Mouse (Mus musculus): ENCODE results near the gene Lpp. TPM values are rescaled to one million over a fixed set of nuclear protein-coding genes. Genes with fewer than 3 reads are reported as not detected.

The Lpp gene
- polyA plus RNA-seq, 1 experiment from 2014 or later: 50.0 TPM

GRCm38 (mm10) chr16:24558458-24558857, 165.2 kb downstream of the Lpp start:
- no peak overlapping the region for H3K27ac ChIP-seq (ENCODE audit: poor library complexity, severe bottlenecking)
- H3K9ac ChIP-seq: no peak overlapping the region
- 71% methylated on average over 4 of the region's 4 CpGs for WGBS
- H3K9me3 ChIP-seq (replicated peaks): no peaks in the 10 kb centered on the region
- H3K4me1 ChIP-seq (replicated peaks): peaks cover 6% of the 10 kb centered on the region
- no peaks in the 10 kb centered on the region for H3K27me3 ChIP-seq (replicated peaks)
- no peak overlapping the region for H3K4me2 ChIP-seq
- no peak overlapping the region for H3K4me3 ChIP-seq
- ATAC-seq (ENCODE audit: insufficient number of reproducible peaks, low FRiP score): no peak
- H3K36me3 ChIP-seq: peaks cover 7% of the 10 kb centered on the region; the same call in 1 of the 2 replicates

DNA sequence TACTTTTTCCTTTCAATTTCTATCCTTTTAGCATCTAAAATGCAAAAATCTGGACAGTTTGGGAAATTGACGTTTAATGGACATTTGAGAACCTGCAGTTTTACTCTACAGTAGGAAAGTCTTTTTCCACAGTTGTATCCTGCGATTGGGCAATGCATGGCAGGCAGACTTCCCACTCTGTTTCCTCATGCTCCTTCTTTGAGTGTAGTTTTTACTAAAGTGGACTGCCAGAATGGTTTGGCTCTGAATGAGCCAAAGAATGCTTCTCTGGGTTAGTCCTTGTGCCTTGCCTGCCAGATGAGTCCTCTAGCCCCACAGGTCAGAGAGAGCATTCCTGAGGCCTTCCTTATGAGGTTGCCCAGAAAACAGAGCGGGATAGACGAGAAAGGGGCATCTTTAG, 166.5 kb downstream of the Lpp start:
- WGBS: 82% methylated on average over 4 of the region's 4 CpGs

GRCm38 (mm10) chr16:24560998-24561397, 167.7 kb downstream of the Lpp start:
- H3K9me3 ChIP-seq (replicated peaks): no peaks in the 10 kb centered on the region
- H3K4me3 ChIP-seq: no peak overlapping the region
- H3K36me3 ChIP-seq: peaks cover 7% of the 10 kb centered on the region; the same call in 1 of the 2 replicates
- H3K9ac ChIP-seq: no peak overlapping the region
- no peaks in the 10 kb centered on the region for H3K27me3 ChIP-seq (replicated peaks)
- no peak overlapping the region for H3K4me2 ChIP-seq
- no peak overlapping the region for H3K27ac ChIP-seq (ENCODE audit: poor library complexity, severe bottlenecking)
- ATAC-seq (ENCODE audit: insufficient number of reproducible peaks, low FRiP score): no peak
- 91% methylated on average over 2 of the region's 2 CpGs for WGBS
- H3K4me1 ChIP-seq (replicated peaks): peaks cover 13% of the 10 kb centered on the region

More for the DNA sequence above, 166.5 kb downstream of the Lpp start:
- Histone ChIP-seq H3K4me2 (no peak overlapping the region), H3K4me3 (no peak overlapping the region), H3K9me3 (replicated peaks) (no peaks in the 10 kb centered on the region), H3K27me3 (replicated peaks) (no peaks in the 10 kb centered on the region), H3K4me1 (replicated peaks) (peaks cover 6% of the 10 kb centered on the region), H3K27ac (ENCODE audit: poor library complexity, severe bottlenecking) (no peak overlapping the region), H3K36me3 (peaks cover 7% of the 10 kb centered on the region; the same call in 1 of the 2 replicates), H3K9ac (no peak overlapping the region)
- no peak for ATAC-seq (ENCODE audit: insufficient number of reproducible peaks, low FRiP score)

GRCm38 (mm10) chr16:24561602-24562001, 168.3 kb downstream of the Lpp start:
- Histone ChIP-seq H3K9me3 (replicated peaks) (no peaks in the 10 kb centered on the region), H3K27me3 (replicated peaks) (no peaks in the 10 kb centered on the region), H3K4me1 (replicated peaks) (peaks cover 18% of the 10 kb centered on the region), H3K36me3 (peaks cover 7% of the 10 kb centered on the region; the same call in 1 of the 2 replicates), H3K4me2 (no peak overlapping the region), H3K27ac (ENCODE audit: poor library complexity, severe bottlenecking) (no peak overlapping the region), H3K9ac (no peak overlapping the region), H3K4me3 (no peak overlapping the region)
- WGBS: 54% methylated on average over 4 of the region's 4 CpGs
- ATAC-seq (ENCODE audit: insufficient number of reproducible peaks, low FRiP score): no peak

GRCm38 (mm10) chr16:24565311-24565710, 172.0 kb downstream of the Lpp start:
- ATAC-seq (ENCODE audit: insufficient number of reproducible peaks, low FRiP score): no peak
- H3K27ac ChIP-seq (ENCODE audit: poor library complexity, severe bottlenecking): 0 out of 2 replicates have a peak overlapping the region, but pooled peaks have one; percentile 15
- 0 out of 2 replicates have a peak, but pooled peaks cover 2% of the 10 kb centered on the region for H3K36me3 ChIP-seq
- no peaks in the 10 kb centered on the region for H3K27me3 ChIP-seq (replicated peaks)
- no peak overlapping the region for H3K4me3 ChIP-seq
- no peak overlapping the region for H3K9ac ChIP-seq
- peaks cover 45% of the 10 kb centered on the region for H3K4me1 ChIP-seq (replicated peaks)
- no peak overlapping the region for H3K4me2 ChIP-seq
- no peaks in the 10 kb centered on the region for H3K9me3 ChIP-seq (replicated peaks)
- 79% methylated on average over 7 of the region's 7 CpGs for WGBS

DNA sequence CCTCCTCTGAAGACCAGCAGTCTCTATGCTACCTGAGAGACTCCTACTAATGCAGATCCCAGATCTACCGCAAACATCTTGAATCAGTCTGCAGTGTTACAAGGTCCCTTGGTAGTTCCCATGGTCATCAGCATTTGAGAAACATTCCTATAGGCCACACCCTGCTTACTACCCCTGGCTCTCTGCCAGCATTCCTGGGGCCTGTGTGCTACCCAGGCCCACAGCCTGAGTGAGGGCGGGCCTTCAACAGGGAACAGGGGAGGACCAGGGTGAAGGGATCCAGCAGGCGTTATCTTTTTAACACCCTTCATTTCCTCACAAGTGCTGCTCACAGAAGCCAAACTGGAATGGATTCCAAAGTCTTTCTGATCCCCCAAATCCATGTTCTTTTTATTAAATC, 173.0 kb downstream of the Lpp start:
- peak; percentile 79; the same call in 1 of the 2 replicates for ATAC-seq (ENCODE audit: insufficient number of reproducible peaks, low FRiP score)
- peak overlapping the region; percentile 2; the same call in 1 of the 2 replicates for H3K27ac ChIP-seq (ENCODE audit: poor library complexity, severe bottlenecking)
- peaks cover 47% of the 10 kb centered on the region for H3K4me1 ChIP-seq (replicated peaks)

DNA sequence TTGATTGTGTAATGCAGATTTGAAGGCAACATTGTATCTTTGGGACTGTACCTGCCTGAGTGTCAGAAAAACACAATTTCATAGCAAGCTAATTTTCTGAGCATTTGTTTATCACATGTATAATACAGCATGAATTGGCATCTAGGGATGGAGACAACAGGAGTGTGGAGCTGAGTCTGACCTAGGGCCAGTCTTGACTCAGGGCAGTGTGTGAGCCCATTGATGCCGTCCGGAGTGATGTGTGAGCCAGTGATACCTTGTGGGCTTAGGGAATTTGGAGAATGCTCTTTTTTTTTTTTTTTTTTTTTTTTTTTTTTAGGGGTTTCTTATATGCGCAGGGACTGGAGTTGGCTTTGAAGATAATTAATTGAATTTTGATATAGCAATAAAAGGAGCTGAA, 174.3 kb downstream of the Lpp start:
- 78% methylated on average over 3 of the region's 3 CpGs for WGBS
- Histone ChIP-seq H3K4me1 (replicated peaks) (peaks cover 42% of the 10 kb centered on the region), H3K9me3 (replicated peaks) (no peaks in the 10 kb centered on the region), H3K4me3 (no peak overlapping the region), H3K36me3 (no peaks in the 10 kb centered on the region), H3K4me2 (no peak overlapping the region), H3K27me3 (replicated peaks) (no peaks in the 10 kb centered on the region), H3K27ac (ENCODE audit: poor library complexity, severe bottlenecking) (no peak overlapping the region), H3K9ac (no peak overlapping the region)
- ATAC-seq (ENCODE audit: insufficient number of reproducible peaks, low FRiP score): no peak

More for the DNA sequence above, 173.0 kb downstream of the Lpp start:
- 13% methylated on average over 3 of the region's 3 CpGs for WGBS
- Histone ChIP-seq H3K36me3 (0 out of 2 replicates have a peak, but pooled peaks cover 1% of the 10 kb centered on the region), H3K9ac (no peak overlapping the region), H3K27me3 (replicated peaks) (no peaks in the 10 kb centered on the region), H3K9me3 (replicated peaks) (no peaks in the 10 kb centered on the region), H3K4me2 (no peak overlapping the region), H3K4me3 (no peak overlapping the region)

DNA sequence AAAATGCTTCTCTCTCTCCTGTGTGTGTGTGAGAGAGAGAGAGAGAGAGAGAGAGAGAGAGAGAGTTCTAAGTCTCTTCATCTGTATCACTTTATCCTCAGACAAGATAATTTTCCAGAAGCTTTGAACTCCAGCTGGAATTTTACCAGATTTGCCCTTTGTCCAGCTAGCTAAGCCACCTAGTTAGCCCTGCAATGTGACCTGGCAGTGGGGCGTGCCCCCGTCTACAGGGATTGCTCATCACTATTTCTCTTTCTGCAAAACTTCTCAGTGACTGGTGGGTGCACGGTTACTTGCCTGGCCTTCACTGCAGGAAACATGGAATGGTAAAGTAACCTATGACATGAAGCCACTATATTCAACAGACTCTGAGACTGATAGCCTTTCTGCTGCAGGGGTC, 174.8 kb downstream of the Lpp start:
- H3K4me2 ChIP-seq: no peak overlapping the region
- 68% methylated on average over 3 of the region's 3 CpGs for WGBS

DNA sequence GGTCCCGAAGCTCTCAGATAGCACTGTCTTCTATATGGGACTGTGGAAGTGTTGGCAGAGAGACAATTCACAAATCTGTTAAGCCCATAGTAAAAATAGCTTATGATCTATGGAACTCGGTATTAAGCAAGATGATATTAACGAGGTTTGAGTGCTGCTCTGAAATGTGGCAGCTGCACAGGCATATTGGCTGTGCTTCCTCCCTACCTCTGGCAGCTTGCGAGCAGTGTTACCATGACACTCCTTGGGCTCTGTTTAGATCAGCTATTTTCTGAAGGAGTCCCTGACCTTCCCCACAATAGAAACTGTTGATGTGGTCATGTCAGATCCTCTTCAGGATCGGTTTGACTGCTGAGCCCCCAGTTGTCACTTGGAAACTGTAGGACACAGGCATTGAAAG, 176.4 kb downstream of the Lpp start:
- Histone ChIP-seq H3K27me3 (replicated peaks) (no peaks in the 10 kb centered on the region), H3K4me2 (no peak overlapping the region), H3K27ac (ENCODE audit: poor library complexity, severe bottlenecking) (0 out of 2 replicates have a peak overlapping the region, but pooled peaks have one; percentile 15), H3K36me3 (no peaks in the 10 kb centered on the region), H3K9ac (no peak overlapping the region), H3K9me3 (replicated peaks) (no peaks in the 10 kb centered on the region), H3K4me1 (replicated peaks) (peaks cover 42% of the 10 kb centered on the region), H3K4me3 (no peak overlapping the region)
- no peak for ATAC-seq (ENCODE audit: insufficient number of reproducible peaks, low FRiP score)
- WGBS: 45% methylated on average over 5 of the region's 5 CpGs

More for the DNA sequence above, 174.8 kb downstream of the Lpp start:
- peaks cover 42% of the 10 kb centered on the region for H3K4me1 ChIP-seq (replicated peaks)
- no peak overlapping the region for H3K4me3 ChIP-seq
- H3K27ac ChIP-seq (ENCODE audit: poor library complexity, severe bottlenecking): no peak overlapping the region
- H3K9ac ChIP-seq: no peak overlapping the region
- H3K9me3 ChIP-seq (replicated peaks): no peaks in the 10 kb centered on the region
- ATAC-seq (ENCODE audit: insufficient number of reproducible peaks, low FRiP score): no peak
- H3K27me3 ChIP-seq (replicated peaks): no peaks in the 10 kb centered on the region
- no peaks in the 10 kb centered on the region for H3K36me3 ChIP-seq

DNA sequence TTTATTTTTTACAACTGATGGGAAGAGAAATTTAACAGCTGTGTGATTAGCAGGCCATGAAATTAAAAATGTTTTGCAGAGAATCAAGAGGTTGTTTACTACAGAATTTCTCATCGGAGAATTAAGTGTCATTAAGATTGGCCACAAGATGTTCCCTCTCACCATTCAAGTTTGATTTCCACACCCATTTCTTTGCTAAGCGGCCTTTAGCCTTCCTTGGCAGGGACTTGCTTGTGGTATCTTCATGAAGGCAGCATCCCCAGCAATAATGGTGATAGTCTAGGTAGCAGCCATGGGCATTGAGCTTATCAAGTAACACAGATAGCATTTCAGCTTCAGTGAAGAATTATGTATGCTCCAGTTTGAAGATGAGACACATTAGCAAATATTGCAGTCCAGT, 183.7 kb downstream of the Lpp start:
- Histone ChIP-seq H3K9me3 (replicated peaks) (no peaks in the 10 kb centered on the region), H3K27me3 (replicated peaks) (no peaks in the 10 kb centered on the region), H3K27ac (ENCODE audit: poor library complexity, severe bottlenecking) (no peak overlapping the region), H3K9ac (no peak overlapping the region), H3K4me1 (replicated peaks) (peaks cover 20% of the 10 kb centered on the region), H3K4me2 (no peak overlapping the region), H3K4me3 (no peak overlapping the region), H3K36me3 (no peaks in the 10 kb centered on the region)
- WGBS: 84% methylated on average over 2 of the region's 2 CpGs
- no peak for ATAC-seq (ENCODE audit: insufficient number of reproducible peaks, low FRiP score)

DNA sequence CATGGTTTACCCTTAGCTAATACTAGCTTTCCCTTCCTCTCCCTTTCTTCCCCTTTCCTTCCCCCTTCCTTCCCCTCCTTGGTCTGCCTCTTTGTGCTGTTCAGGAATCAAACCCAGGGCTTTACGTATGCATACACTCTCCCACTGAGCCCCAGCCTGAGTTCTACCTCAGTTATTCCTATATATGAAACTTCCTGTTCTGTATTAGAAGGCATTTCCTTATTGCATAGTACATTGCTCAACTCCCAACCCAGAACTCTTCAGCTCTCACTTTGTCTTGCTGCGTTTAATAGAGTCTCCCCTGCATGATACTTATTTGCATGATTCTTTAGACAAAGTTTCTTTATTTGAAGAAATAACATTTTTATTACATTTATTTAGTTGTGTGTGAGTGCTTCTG, 184.5 kb downstream of the Lpp start:
- H3K4me2 ChIP-seq: no peak overlapping the region
- no peak overlapping the region for H3K9ac ChIP-seq
- H3K4me1 ChIP-seq (replicated peaks): peaks cover 23% of the 10 kb centered on the region
- H3K36me3 ChIP-seq: no peaks in the 10 kb centered on the region
- H3K9me3 ChIP-seq (replicated peaks): no peaks in the 10 kb centered on the region
- WGBS: 92% methylated on average over 2 of the region's 2 CpGs
- ATAC-seq (ENCODE audit: insufficient number of reproducible peaks, low FRiP score): no peak
- H3K27me3 ChIP-seq (replicated peaks): no peaks in the 10 kb centered on the region
- no peak overlapping the region for H3K27ac ChIP-seq (ENCODE audit: poor library complexity, severe bottlenecking)
- no peak overlapping the region for H3K4me3 ChIP-seq

- Histone ChIP-seq H3K27me3 (replicated peaks) (no peaks in the 10 kb centered on the region), H3K36me3 (no peaks in the 10 kb centered on the region), H3K4me1 (replicated peaks) (peaks cover 17% of the 10 kb centered on the region), H3K4me2 (no peak overlapping the region), H3K27ac (ENCODE audit: poor library complexity, severe bottlenecking) (no peak overlapping the region), H3K4me3 (no peak overlapping the region), H3K9ac (no peak overlapping the region), H3K9me3 (replicated peaks) (no peaks in the 10 kb centered on the region)
- ATAC-seq (ENCODE audit: insufficient number of reproducible peaks, low FRiP score): no peak
- WGBS: 76% methylated on average over 2 of the region's 2 CpGs
Observed at GRCm38 (mm10) chr16:24582847-24583246, 189.5 kb downstream of the Lpp start.

All from heart, embryonic 12.5 days (tissue).